Mouse (Mus musculus) MEL (cell line): ENCODE results near the gene Pigf. TPM values are rescaled to one million over a fixed set of nuclear protein-coding genes. Genes with fewer than 3 reads are reported as not detected.

Experiments
- DNase-seq: peaks from one replicate; pipeline ENCODE4 v3.0.0; 2011; ENCODE audit warnings: low read depth, low spot score
- H3K27ac ChIP-seq: 2 replicates; pipeline ENCODE4 v1.5.1; 2012; ENCODE audit warnings: low read depth, mild to moderate bottlenecking, control low read depth, low read length, moderate library complexity; ENCODE audit not compliant: control insufficient read depth
- H3K27me3 ChIP-seq, 2 experiments: fragments of 150-350 bp in 1 of 2; sonication (generic) in 1 of 2; 2 replicates each; pipeline ENCODE4 v1.6.1; 2012; ENCODE audit warnings: low read length in 2 of 2, mild to moderate bottlenecking in 2 of 2, improper control_type of control experiment in 1 of 2, moderate library complexity in 1 of 2; ENCODE audit not compliant: insufficient read depth in 2 of 2, control insufficient read depth in 1 of 2
- H3K36me3 ChIP-seq, 2 experiments: 2 replicates each; pipeline ENCODE4 v1.6.1; 2012 to 2014; ENCODE audit warnings: low read length in 2 of 2, improper control_type of control experiment in 1 of 2, inconsistent platforms in 1 of 2, mild to moderate bottlenecking in 1 of 2; ENCODE audit not compliant: insufficient read depth in 2 of 2, control insufficient read depth in 1 of 2
- H3K4me1 ChIP-seq, 2 experiments: fragments of 150-350 bp in 1 of 2; sonication (generic) in 1 of 2; 2 replicates each; pipeline ENCODE4 v1.6.1; 2012; ENCODE audit warnings: low read length in 2 of 2, improper control_type of control experiment in 1 of 2, mild to moderate bottlenecking in 1 of 2; ENCODE audit not compliant: insufficient read depth in 2 of 2, control insufficient read depth in 1 of 2
- H3K4me3 ChIP-seq, 2 experiments: fragments of 150-350 bp in 1 of 2; sonication (generic) in 1 of 2; 2 replicates each; pipeline ENCODE4 v1.5.1; 2012; ENCODE audit warnings: low read depth in 2 of 2, low read length in 2 of 2, mild to moderate bottlenecking in 2 of 2, moderate library complexity in 2 of 2, control low read depth in 1 of 2, improper control_type of control experiment in 1 of 2; ENCODE audit not compliant: control insufficient read depth in 1 of 2, insufficient read depth in 1 of 2
- H3K79me2 ChIP-seq: 2 replicates; pipeline ENCODE4 v1.6.1; 2012; ENCODE audit warnings: mild to moderate bottlenecking, low read length, moderate library complexity; ENCODE audit not compliant: control insufficient read depth, poor library complexity, insufficient read depth
- H3K9ac ChIP-seq: 2 replicates; pipeline ENCODE4 v1.6.1; 2012; ENCODE audit warnings: low read depth, mild to moderate bottlenecking, control low read depth, low read length, moderate library complexity; ENCODE audit not compliant: control insufficient read depth, poor library complexity, severe bottlenecking
- H3K9me3 ChIP-seq: fragments of 150-350 bp; sonication (generic); replicated peaks from 2 replicates; pipeline ENCODE4 v1.6.1; 2012; ENCODE audit warnings: mild to moderate bottlenecking, low read length, improper control_type of control experiment, moderate library complexity; ENCODE audit not compliant: insufficient read depth
- CTCF ChIP-seq, 3 experiments: IDR thresholded peaks in 2 of 3; conservative IDR thresholded peaks in 1 of 3; 2 replicates each; pipeline ENCODE4 v1.5.1; 2011 to 2012; ENCODE audit warnings: low read length in 3 of 3, low read depth in 2 of 3, mild to moderate bottlenecking in 2 of 3, improper control_type of control experiment in 1 of 3, inconsistent platforms in 1 of 3, mixed read lengths in 1 of 3, moderate library complexity in 1 of 3; ENCODE audit not compliant: control insufficient read depth in 1 of 3, insufficient read depth in 1 of 3, poor library complexity in 1 of 3, severe bottlenecking in 1 of 3
- E2F4 ChIP-seq: IDR thresholded peaks from 2 replicates; pipeline ENCODE4 v1.6.1; 2011; ENCODE audit warnings: low read depth, low read length, improper control_type of control experiment, borderline replicate concordance
- EP300 ChIP-seq, 2 experiments: IDR thresholded peaks; 2 replicates each; pipeline ENCODE4 v1.6.1; 2011; ENCODE audit warnings: improper control_type of control experiment in 2 of 2, low read length in 2 of 2, low read depth in 1 of 2, mild to moderate bottlenecking in 1 of 2
- KAT2A ChIP-seq: conservative IDR thresholded peaks from 2 replicates; pipeline ENCODE4 v1.6.1; 2012; ENCODE audit warnings: low read depth, low read length, improper control_type of control experiment, inconsistent platforms
- MAFK ChIP-seq: IDR thresholded peaks from 2 replicates; pipeline ENCODE4 v1.6.1; 2011; ENCODE audit warnings: low read depth, mild to moderate bottlenecking, low read length, improper control_type of control experiment, borderline replicate concordance
- MXI1 ChIP-seq: IDR thresholded peaks from 2 replicates; pipeline ENCODE4 v1.6.1; 2011; ENCODE audit warnings: mild to moderate bottlenecking, low read depth, low read length, improper control_type of control experiment
- MYB ChIP-seq: IDR thresholded peaks from 2 replicates; pipeline ENCODE4 v1.6.1; 2011; ENCODE audit warnings: mild to moderate bottlenecking, low read depth, low read length, improper control_type of control experiment
- POLR2A ChIP-seq, 2 experiments: IDR thresholded peaks; 2 replicates each; pipeline ENCODE4 v1.6.1; 2011 to 2012; ENCODE audit warnings: low read length in 2 of 2, mild to moderate bottlenecking in 2 of 2, control low read depth in 1 of 2, improper control_type of control experiment in 1 of 2, low read depth in 1 of 2, moderate library complexity in 1 of 2; ENCODE audit not compliant: control insufficient read depth in 1 of 2, insufficient read depth in 1 of 2, poor library complexity in 1 of 2
- RAD21 ChIP-seq: IDR thresholded peaks from 2 replicates; pipeline ENCODE4 v1.6.1; 2011; ENCODE audit warnings: mild to moderate bottlenecking, low read depth, low read length, improper control_type of control experiment
- RCOR1 ChIP-seq: IDR thresholded peaks from 2 replicates; pipeline ENCODE4 v1.6.1; 2012; ENCODE audit warnings: low read depth, mild to moderate bottlenecking, inconsistent platforms, low read length, improper control_type of control experiment
- SIN3A ChIP-seq: IDR thresholded peaks from 2 replicates; pipeline ENCODE4 v1.6.1; 2012; ENCODE audit warnings: low read length, improper control_type of control experiment, inconsistent platforms
- SMC3 ChIP-seq: IDR thresholded peaks from 2 replicates; pipeline ENCODE4 v1.6.1; 2011; ENCODE audit warnings: low read depth, low read length, improper control_type of control experiment
- TCF12 ChIP-seq: IDR thresholded peaks from 2 replicates; pipeline ENCODE4 v1.6.1; 2014; ENCODE audit warnings: low read depth, mild to moderate bottlenecking, inconsistent platforms, low read length, improper control_type of control experiment, moderate library complexity
- UBTF ChIP-seq: IDR thresholded peaks from 2 replicates; pipeline ENCODE4 v1.6.1; 2012; ENCODE audit warnings: low read depth, mild to moderate bottlenecking, inconsistent platforms, low read length, improper control_type of control experiment, moderate library complexity, borderline replicate concordance; ENCODE audit not compliant: insufficient read depth
- USF1 ChIP-seq: IDR thresholded peaks from 2 replicates; pipeline ENCODE4 v1.6.1; 2014; ENCODE audit warnings: low read depth, mild to moderate bottlenecking, inconsistent platforms, low read length, improper control_type of control experiment, moderate library complexity
- polyA plus RNA-seq, 2 experiments: library from polyadenylated mRNA; stranded (reverse) in 1 of 2; unstranded in 1 of 2; fragments of >175 nt in 1 of 2; fragments of >200 nt in 1 of 2; gene quantifications; 2 replicates each; pipeline versions ENCODE4 v1.2.1 to v1.2.4; 2012; ENCODE audit warnings: low replicate concordance in 2 of 2, low read depth in 1 of 2; ENCODE audit not compliant: insufficient read length in 2 of 2, insufficient read depth in 1 of 2, missing spikeins in 1 of 2
- total RNA-seq: library from RNA; depleted of rRNA; stranded (reverse); fragments of 300-350 nt; gene quantifications from 2 replicates; pipeline ENCODE4 v1.2.3, GENCODE M21; 2012

Pigf gene
- total and polyA plus RNA-seq, 3 experiments, result 19.2 to 24.8 TPM; not detected in 1

DNA sequence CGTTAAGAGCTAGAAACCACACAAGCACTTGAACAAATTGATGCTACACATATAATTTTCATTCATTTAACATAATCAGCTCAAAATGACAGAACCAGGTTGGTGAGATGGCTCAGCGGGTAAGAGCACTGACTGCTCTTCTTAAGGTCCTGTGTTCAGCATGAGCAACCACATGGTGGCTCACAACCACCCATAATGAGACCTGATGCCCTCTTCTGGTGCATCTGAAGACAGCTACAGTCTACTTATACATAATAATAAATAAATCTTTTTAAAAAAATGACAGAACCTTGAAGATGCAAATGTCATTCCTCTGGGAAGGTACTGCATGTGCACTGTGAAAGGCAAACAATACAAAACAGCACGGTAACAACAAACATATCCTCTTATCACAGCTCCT, 16.3 kb downstream of the Pigf start:
- Histone ChIP-seq H3K79me2 (no peaks in the 10 kb centered on the region), H3K27me3 (no peaks in the 10 kb centered on the region), H3K9me3 (no peaks in the 10 kb centered on the region), H3K9ac (no peak overlapping the region), H3K36me3 (no peaks in the 10 kb centered on the region), H3K4me1 (no peaks in the 10 kb centered on the region), H3K27ac (no peak overlapping the region), H3K4me3 (no peak overlapping the region)
- DNase-seq, result peak; percentile 17
- TF ChIP-seq SMC3, result peak; percentile 19; the same call in 1 of the 2 replicates
- peak in 2 of 3 experiments; percentile 16 to 45; a peak in 4 of 6 replicates for TF ChIP-seq CTCF (IDR thresholded peaks at IDR 0.05 in 2 of 3, conservative IDR thresholded peaks at IDR 0.05 in 1 of 3; ENCODE audit: control insufficient read depth in 1 of 3, insufficient read depth in 1 of 3, low read depth in 2 of 3, low read length in 3 of 3, poor library complexity in 1 of 3, severe bottlenecking in 1 of 3)
- TF ChIP-seq POLR2A (IDR thresholded peaks at IDR 0.05; ENCODE audit: control insufficient read depth in 1 of 2, insufficient read depth in 1 of 2, low read depth in 1 of 2, low read length in 2 of 2, poor library complexity in 1 of 2), result no peak

- Histone ChIP-seq H3K79me2 (no peaks in the 10 kb centered on the region), H3K27ac (no peak overlapping the region), H3K9me3 (no peaks in the 10 kb centered on the region), H3K4me1 (no peaks in the 10 kb centered on the region), H3K9ac (no peak overlapping the region), H3K4me3 (no peak overlapping the region), H3K36me3 (no peaks in the 10 kb centered on the region; a peak in 1 of 4 replicates), H3K27me3 (no peaks in the 10 kb centered on the region)
- no peak for TF ChIP-seq KAT2A
- no peak for DNase-seq
Observed at GRCm38 (mm10) chr17:86997323-86997722, 27.9 kb downstream of the Pigf start.

DNA sequence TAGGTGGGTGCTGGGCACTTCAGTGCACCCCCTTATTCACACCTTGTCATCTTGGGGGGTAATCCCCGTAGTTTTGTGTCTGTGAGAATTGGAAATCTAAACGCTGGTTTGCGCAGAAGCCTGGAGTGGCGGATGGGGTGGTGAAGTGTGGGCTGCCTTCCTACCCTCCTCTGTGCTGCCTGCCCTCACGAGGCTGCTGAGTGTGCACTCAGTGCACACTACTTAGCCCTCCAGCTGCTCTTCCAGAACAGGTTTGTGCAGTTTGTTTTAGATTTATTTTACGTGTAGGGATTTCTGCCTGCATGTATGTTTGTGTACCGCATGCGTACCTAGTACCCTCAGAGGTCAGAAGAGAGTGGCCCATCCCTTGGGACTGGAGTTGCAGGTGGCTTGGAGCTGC, 33.9 kb downstream of the Pigf start:
- Histone ChIP-seq H3K79me2 (no peaks in the 10 kb centered on the region), H3K36me3 (no peaks in the 10 kb centered on the region), H3K4me1 (no peaks in the 10 kb centered on the region), H3K27me3 (no peaks in the 10 kb centered on the region), H3K4me3 (no peak overlapping the region), H3K27ac (no peak overlapping the region), H3K9ac (no peak overlapping the region), H3K9me3 (no peaks in the 10 kb centered on the region)
- DNase-seq, result no peak
- TF ChIP-seq EP300 (IDR thresholded peaks at IDR 0.05; ENCODE audit: low read depth in 1 of 2, low read length in 2 of 2) (no peak), MXI1 (no peak), USF1 (no peak), E2F4 (no peak)

- H3K9me3 ChIP-seq, result no peaks in the 10 kb centered on the region
- no peak overlapping the region for H3K27ac ChIP-seq
- H3K4me3 ChIP-seq, result no peak overlapping the region
- no peak overlapping the region for H3K9ac ChIP-seq
- no peak for TF ChIP-seq USF1
- no peak for TF ChIP-seq UBTF
- TF ChIP-seq RAD21, result no peak
- TF ChIP-seq MAFK, result no peak
- TF ChIP-seq MYB, result no peak
- TF ChIP-seq TCF12, result no peak
- no peak for TF ChIP-seq RCOR1
- TF ChIP-seq SIN3A, result no peak
- no peak for DNase-seq
- no peaks in the 10 kb centered on the region for H3K27me3 ChIP-seq
- no peaks in the 10 kb centered on the region for H3K36me3 ChIP-seq
- H3K79me2 ChIP-seq, result no peaks in the 10 kb centered on the region
- H3K4me1 ChIP-seq, result no peaks in the 10 kb centered on the region
Observed at GRCm38 (mm10) chr17:86988601-86989184, 36.5 kb downstream of the Pigf start.
